ENCODE assay signal across 9 mouse cellular contexts in the genomic region with DNA sequence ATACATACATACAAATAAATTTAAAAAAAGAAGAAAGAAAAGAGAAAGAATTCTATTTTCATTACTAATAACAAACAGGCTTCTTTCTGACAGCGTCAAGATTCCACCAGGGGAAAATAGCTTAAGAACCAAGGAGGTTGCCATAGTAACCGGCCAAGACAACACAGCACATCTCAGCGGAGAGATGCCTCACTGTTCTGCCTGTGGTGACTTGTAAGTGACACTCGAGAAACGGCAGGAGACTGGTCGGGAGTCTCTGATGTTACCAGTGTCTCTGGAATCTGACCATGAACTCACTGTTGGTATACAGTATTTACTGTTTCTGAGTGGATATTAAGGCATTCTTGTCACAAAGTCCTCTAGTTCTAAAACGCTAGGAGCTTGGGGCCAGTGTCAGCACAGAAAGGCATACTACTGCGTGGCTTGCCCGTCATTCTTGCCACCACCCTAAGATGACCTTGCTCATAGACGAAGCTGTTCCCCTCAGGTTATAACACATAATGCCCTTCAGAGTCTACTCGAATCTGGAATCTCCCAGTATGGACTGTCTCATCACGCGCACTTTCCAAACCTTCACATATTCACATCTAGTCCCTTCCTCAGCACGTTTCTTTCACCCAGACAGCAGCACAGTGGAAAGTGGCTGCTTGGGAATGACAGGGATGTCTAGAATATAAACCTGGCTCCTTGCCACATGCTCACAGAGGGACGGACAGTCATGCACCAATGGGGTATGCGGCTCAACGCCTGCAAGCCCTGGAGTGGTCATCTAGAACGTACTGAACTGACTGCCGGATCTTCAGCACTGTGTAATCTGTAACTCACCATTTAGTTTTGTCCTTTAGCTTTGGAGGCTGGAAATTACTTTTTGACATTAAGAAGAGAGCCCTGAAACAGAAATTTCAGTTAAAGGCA. TPM values are rescaled to one million over a fixed set of nuclear protein-coding genes. Genes with fewer than 3 reads are reported as not detected.
DNase-seq lines count a peak whose midpoint lies in the region; ATAC-seq and TF ChIP-seq lines count a peak whose summit lies in the region.
"Had no signal": no experiment of that assay in that cellular context is flagged by ENCODE, and none has a peak within 500 bp of the region (broad histone marks: within the 10 kb centered on the region; RNA-seq: fewer than 3 reads in every experiment).

No protein-coding gene starts in this region.

- 48% methylated on average over 19 of the region's 19 CpGs for WGBS in heart, postnatal 0 days
- WGBS in heart, embryonic 11.5 days (ENCODE audit: insufficient replicate concordance), result 74% methylated on average over 19 of the region's 19 CpGs
- WGBS in forebrain, embryonic 13.5 days, result 62% methylated on average over 19 of the region's 19 CpGs
- 59% methylated on average over 19 of the region's 19 CpGs for WGBS in midbrain, embryonic 12.5 days

- no peaks in the 10 kb centered on the region for H3K9me3 ChIP-seq in heart, postnatal 0 days (replicated peaks; ENCODE audit: control insufficient read depth, low read length)
- no peaks in the 10 kb centered on the region for H3K9me3 ChIP-seq in heart, embryonic 11.5 days (replicated peaks; ENCODE audit: control insufficient read depth, low read length)
- H3K9me3 ChIP-seq in forebrain, embryonic 13.5 days (replicated peaks), result no peaks in the 10 kb centered on the region
- no peaks in the 10 kb centered on the region for H3K9me3 ChIP-seq in midbrain, embryonic 12.5 days

- peak; percentile 72 for ATAC-seq in heart, postnatal 0 days (ENCODE audit: insufficient read depth, low read depth)
- ATAC-seq in heart, embryonic 11.5 days (replicated peaks; ENCODE audit: insufficient number of reproducible peaks, low FRiP score, low TSS enrichment), result no peak
- ATAC-seq in forebrain, embryonic 13.5 days, result peak; percentile 66
- peak; percentile 54; the same call in 1 of the 2 replicates for ATAC-seq in midbrain, embryonic 12.5 days (ENCODE audit: low FRiP score, low read depth)

- H3K36me3 ChIP-seq in heart, postnatal 0 days (replicated peaks; ENCODE audit: control insufficient read depth, insufficient read depth, low read length), result peaks cover 66% of the 10 kb centered on the region
- H3K36me3 ChIP-seq in heart, embryonic 11.5 days (ENCODE audit: control insufficient read depth, insufficient read depth, low read length), result peaks cover 4% of the 10 kb centered on the region; the same call in 1 of the 2 replicates
- peaks cover 50% of the 10 kb centered on the region for H3K36me3 ChIP-seq in forebrain, embryonic 13.5 days (ENCODE audit: poor library complexity, severe bottlenecking)
- peaks cover 28% of the 10 kb centered on the region for H3K36me3 ChIP-seq in midbrain, embryonic 12.5 days

- no peak for TF ChIP-seq EP300 in heart, postnatal 0 days (IDR thresholded peaks at IDR 0.05; ENCODE audit: low read depth)

- TF ChIP-seq CTCF in heart, postnatal 0 days (IDR thresholded peaks at IDR 0.05; ENCODE audit: low read depth), result no peak
- no peak for TF ChIP-seq CTCF in brain, embryonic 14.5 days (IDR thresholded peaks at IDR 0.05; ENCODE audit: borderline replicate concordance, extremely low read depth, insufficient read depth, insufficient read length)

- H3K4me2 ChIP-seq in heart, postnatal 0 days (ENCODE audit: low read depth, low read length), result no peak overlapping the region
- no peak overlapping the region for H3K4me2 ChIP-seq in heart, embryonic 11.5 days
- H3K4me2 ChIP-seq in forebrain, embryonic 13.5 days, result no peak overlapping the region
- H3K4me2 ChIP-seq in midbrain, embryonic 12.5 days (replicated peaks), result no peak overlapping the region; the same call in 1 of the 2 replicates

- H3K27me3 ChIP-seq in heart, postnatal 0 days (ENCODE audit: control insufficient read depth, insufficient read depth, low read length), result no peaks in the 10 kb centered on the region
- no peaks in the 10 kb centered on the region for H3K27me3 ChIP-seq in heart, embryonic 11.5 days (ENCODE audit: control insufficient read depth, insufficient read depth, low read length)
- no peaks in the 10 kb centered on the region for H3K27me3 ChIP-seq in forebrain, embryonic 13.5 days
- H3K27me3 ChIP-seq in midbrain, embryonic 12.5 days, result no peaks in the 10 kb centered on the region

- H3K4me1 ChIP-seq in heart, postnatal 0 days (ENCODE audit: control insufficient read depth, insufficient read depth), result no peaks in the 10 kb centered on the region
- H3K4me1 ChIP-seq in heart, embryonic 11.5 days (ENCODE audit: control insufficient read depth, insufficient read depth, low read length), result no peaks in the 10 kb centered on the region
- H3K4me1 ChIP-seq in forebrain, embryonic 13.5 days, result peaks cover 7% of the 10 kb centered on the region; the same call in 1 of the 2 replicates
- peaks cover 9% of the 10 kb centered on the region; the same call in 1 of the 2 replicates for H3K4me1 ChIP-seq in midbrain, embryonic 12.5 days

- no peak overlapping the region for H3K9ac ChIP-seq in heart, postnatal 0 days (replicated peaks; ENCODE audit: low read depth, low read length)
- no peak overlapping the region for H3K9ac ChIP-seq in heart, embryonic 11.5 days (ENCODE audit: low read depth, low read length)
- H3K9ac ChIP-seq in forebrain, embryonic 13.5 days, result no peak overlapping the region
- no peak overlapping the region for H3K9ac ChIP-seq in midbrain, embryonic 12.5 days (replicated peaks)

- no peak overlapping the region for H3K4me3 ChIP-seq in heart, postnatal 0 days (ENCODE audit: low read depth, low read length)
- no peak overlapping the region for H3K4me3 ChIP-seq in heart, embryonic 11.5 days (ENCODE audit: low read depth, low read length)
- H3K4me3 ChIP-seq in forebrain, embryonic 13.5 days, result no peak overlapping the region
- no peak overlapping the region for H3K4me3 ChIP-seq in midbrain, embryonic 12.5 days

- peak overlapping the region; percentile 13; the same call in 1 of the 2 replicates for H3K27ac ChIP-seq in heart, postnatal 0 days (ENCODE audit: low read depth)
- H3K27ac ChIP-seq in heart, embryonic 11.5 days (ENCODE audit: low read depth, low read length), result no peak overlapping the region
- H3K27ac ChIP-seq in forebrain, embryonic 13.5 days, result no peak overlapping the region
- H3K27ac ChIP-seq in midbrain, embryonic 12.5 days (replicated peaks), result peak overlapping the region; percentile 52; the same call in 1 of the 2 replicates

- DNase-seq in heart, postnatal 0 days (ENCODE audit: low spot score), result peak; percentile 51
- DNase-seq in brain, embryonic 14.5 days (ENCODE audit: low read depth), result peak; percentile 92
- DNase-seq in B cell, adult 2 months, result no peak
- no peak for DNase-seq in cerebellum, adult 8-10 months
- no peak for DNase-seq in adrenal gland, adult 18-20 months (ENCODE audit: low spot score in 2 of 2)
- DNase-seq: gastrocnemius, postnatal 25 days had no signal

- TF ChIP-seq POLR2A in brain, embryonic 14.5 days (IDR thresholded peaks at IDR 0.05; ENCODE audit: borderline replicate concordance, extremely low read depth, insufficient read depth, insufficient read length, poor library complexity, severe bottlenecking), result no peak

RNA-seq across cellular contexts. Expression of gene Atl1, which starts 48.6 kb away (rescaled TPM):
- total RNA-seq in heart, postnatal 0 days (2014; rRNA removed; ENCODE audit: low replicate concordance), result 2.3 and 5.8 TPM in 2 replicates
- 7.5 and 8.6 TPM in 2 replicates for polyA plus RNA-seq in heart, postnatal 0 days (2015; fragmentation: Nextera tagmentation; extraction: Ambion mirVana)
- 6.2 and 8.6 TPM in 2 replicates for polyA plus RNA-seq in heart, embryonic 11.5 days (2014; fragmentation: Nextera tagmentation; extraction: Ambion mirVana)
- 47.7 and 75.7 TPM in 2 replicates for polyA plus RNA-seq in brain, embryonic 14.5 days (2012; rRNA removed)
- 80.6 and 83.8 TPM in 2 replicates for polyA plus RNA-seq in forebrain, embryonic 13.5 days (2015; fragmentation: Nextera tagmentation; extraction: Ambion mirVana)
- 75.0 and 78.6 TPM in 2 replicates for polyA plus RNA-seq in midbrain, embryonic 12.5 days (2016; fragmentation: Nextera tagmentation; extraction: Ambion mirVana)
- 1 to 10 TPM; 4.9 to 8.9 TPM for total RNA-seq in adrenal gland, adult 18-20 months (2021)

RNA-seq across cellular contexts. Expression of gene Map4k5, which starts 49.2 kb away (rescaled TPM):
- total RNA-seq in heart, postnatal 0 days (2014; rRNA removed; ENCODE audit: low replicate concordance), result 51.0 and 55.8 TPM in 2 replicates
- polyA plus RNA-seq in heart, postnatal 0 days (2015; fragmentation: Nextera tagmentation; extraction: Ambion mirVana), result 19.1 and 20.2 TPM in 2 replicates
- 32.6 and 35.8 TPM in 2 replicates for polyA plus RNA-seq in heart, embryonic 11.5 days (2014; fragmentation: Nextera tagmentation; extraction: Ambion mirVana)
- 20.4 and 25.7 TPM in 2 replicates for polyA plus RNA-seq in brain, embryonic 14.5 days (2012; rRNA removed)
- 24.2 and 24.4 TPM in 2 replicates for polyA plus RNA-seq in forebrain, embryonic 13.5 days (2015; fragmentation: Nextera tagmentation; extraction: Ambion mirVana)
- polyA plus RNA-seq in midbrain, embryonic 12.5 days (2016; fragmentation: Nextera tagmentation; extraction: Ambion mirVana), result 33.4 and 37.2 TPM in 2 replicates
- 10 to 100 TPM; 24.3 to 27.3 TPM for total RNA-seq in adrenal gland, adult 18-20 months (2021)

RNA-seq across cellular contexts. Expression of gene Cdkl1, which starts 52.7 kb away (rescaled TPM):
- 3.8 and 6.6 TPM in 2 replicates for total RNA-seq in heart, postnatal 0 days (2014; rRNA removed; ENCODE audit: low replicate concordance)
- 6.0 and 6.5 TPM in 2 replicates for polyA plus RNA-seq in heart, postnatal 0 days (2015; fragmentation: Nextera tagmentation; extraction: Ambion mirVana)
- 3.8 and 5.2 TPM in 2 replicates for polyA plus RNA-seq in heart, embryonic 11.5 days (2014; fragmentation: Nextera tagmentation; extraction: Ambion mirVana)
- 2.2 and 3.4 TPM in 2 replicates for polyA plus RNA-seq in brain, embryonic 14.5 days (2012; rRNA removed)
- polyA plus RNA-seq in forebrain, embryonic 13.5 days (2015; fragmentation: Nextera tagmentation; extraction: Ambion mirVana), result 1.1 and 1.5 TPM in 2 replicates
- 0.54 and 1.1 TPM in 2 replicates for polyA plus RNA-seq in midbrain, embryonic 12.5 days (2016; fragmentation: Nextera tagmentation; extraction: Ambion mirVana)
- 1 to 10 TPM; 1.7 to 2.2 TPM for total RNA-seq in adrenal gland, adult 18-20 months (2021)

Comparison
In these comparisons a context has a peak if more than half of its experiments do, and no peak if none do; other contexts are left out.
1. H3K27ac ChIP-seq: peak in heart, postnatal 0 days (single experiment) and midbrain, embryonic 12.5 days (single experiment); none in heart, embryonic 11.5 days (single experiment) and forebrain, embryonic 13.5 days (single experiment).
2. DNase-seq: peak in heart, postnatal 0 days (single experiment) and brain, embryonic 14.5 days (single experiment); none in B cell, adult 2 months (0 of 2), cerebellum, adult 8-10 months (single experiment) and adrenal gland, adult 18-20 months (0 of 2).